24 mouse cellular contexts compared by ENCODE assay signal in genomic region chr7:27647281-27648002, GRCm38 (mm10). TPM values are rescaled to one million over a fixed set of nuclear protein-coding genes. Genes with fewer than 3 reads are reported as not detected.
A peak's percentile ranks its signal among the peaks of the same experiment; 100 is the strongest.
DNase-seq lines count a peak whose midpoint lies in the region; ATAC-seq and TF ChIP-seq lines count a peak whose summit lies in the region.
"Had no signal": no experiment of that assay in that cellular context is flagged by ENCODE, and none has a peak within 500 bp of the region (broad histone marks: within the 10 kb centered on the region; RNA-seq: fewer than 3 reads in every experiment).

No protein-coding gene starts in this region.

- TF ChIP-seq EP300 in ES-Bruce4 (IDR thresholded peaks at IDR 0.05; ENCODE audit: insufficient read depth, low read depth, low read length) = peak; percentile 81; the same call in 1 of the 2 replicates

- DNase-seq in ES-E14 (ENCODE audit: low read depth, low spot score) (no peak), ZHBTc4 (ENCODE audit: low read depth, low spot score) (peak; percentile 75)
- DNase-seq in forebrain, embryonic 10.5 days (ENCODE audit: extremely low spot score, low spot score) = no peak
- no peak for DNase-seq in forebrain, embryonic 11.5 days (ENCODE audit: low spot score)
- DNase-seq: adrenal gland, adult 2 months; adrenal gland, postnatal 10 days; adrenal gland, postnatal 25 days; cerebellum, adult 11 months; cerebellum, adult 18-20 months; cerebellum, adult 8-10 months; cerebellum, adult 9-11 months; cerebellum, postnatal 14 days; cerebellum, postnatal 36 days; embryo, embryonic 11 days; forebrain, postnatal 0 days had no signal

- in situ Hi-C loops in ES-E14 (cut with MboI; ENCODE audit: low sequenced_read_pairs in 2 of 2, unreplicated experiment in 2 of 2) = no loop called here

- no peak for ATAC-seq in neural tube, embryonic 15.5 days (ENCODE audit: low FRiP score)
- ATAC-seq in forebrain, embryonic 11.5 days (replicated peaks; ENCODE audit: low FRiP score) = no peak
- ATAC-seq: forebrain, embryonic 13.5 days; forebrain, embryonic 15.5 days; forebrain, postnatal 0 days had no signal

- no peak for TF ChIP-seq POLR2A in ES-Bruce4 (IDR thresholded peaks at IDR 0.05; ENCODE audit: insufficient read depth, low read length)

- H3K4me3 ChIP-seq in E14TG2a.4 (replicated peaks; ENCODE audit: low read length) = peak overlapping the region; percentile 32; the same call in 1 of the 2 replicates
- H3K4me3 ChIP-seq in ES-Bruce4 (ENCODE audit: low read depth, low read length) = no peak overlapping the region
- H3K4me3 ChIP-seq in ES-E14 (ENCODE audit: insufficient read depth in 1 of 2, low read depth in 1 of 2, low read length in 2 of 2, poor library complexity in 1 of 2, severe bottlenecking in 1 of 2) = 0 out of 4 replicates have a peak overlapping the region, but pooled peaks of 1 of the 2 experiments have one; percentile 22
- no peak overlapping the region for H3K4me3 ChIP-seq in neural tube, embryonic 15.5 days (replicated peaks)
- no peak overlapping the region for H3K4me3 ChIP-seq in forebrain, embryonic 10.5 days
- H3K4me3 ChIP-seq in forebrain, embryonic 11.5 days (ENCODE audit: low read depth, low read length) = no peak overlapping the region
- H3K4me3 ChIP-seq: embryonic facial prominence, embryonic 13.5 days; embryonic facial prominence, embryonic 15.5 days; erythroblast, embryonic 14.5 days; forebrain, embryonic 13.5 days; forebrain, embryonic 15.5 days had no signal

- H3K27me3 ChIP-seq in E14TG2a.4 (ENCODE audit: insufficient read depth, low read length) (0 out of 2 replicates have a peak, but pooled peaks cover under 1% of the 10 kb centered on the region), ES-Bruce4 (ENCODE audit: control insufficient read depth, insufficient read depth, low read length, poor library complexity, severe bottlenecking) (no peaks in the 10 kb centered on the region)
- H3K27me3 ChIP-seq in neural tube, embryonic 15.5 days (replicated peaks) = 0 out of 2 replicates have a peak, but pooled peaks cover 2% of the 10 kb centered on the region
- peaks cover 8% of the 10 kb centered on the region for H3K27me3 ChIP-seq in forebrain, embryonic 10.5 days (ENCODE audit: poor library complexity, severe bottlenecking)
- no peaks in the 10 kb centered on the region for H3K27me3 ChIP-seq in forebrain, embryonic 11.5 days (ENCODE audit: control insufficient read depth, insufficient read depth, low read length)
- H3K27me3 ChIP-seq: forebrain, embryonic 15.5 days had no signal

- peak overlapping the region; percentile 98 for H3K27ac ChIP-seq in ES-Bruce4 (ENCODE audit: insufficient read depth, low read length)
- H3K27ac ChIP-seq in ES-E14 (ENCODE audit: insufficient read depth, low read depth, low read length, poor library complexity, severe bottlenecking) = peak overlapping the region; percentile 87
- H3K27ac ChIP-seq in neural tube, embryonic 15.5 days (replicated peaks) = no peak overlapping the region
- no peak overlapping the region for H3K27ac ChIP-seq in forebrain, embryonic 10.5 days
- no peak overlapping the region for H3K27ac ChIP-seq in forebrain, embryonic 11.5 days (ENCODE audit: low read depth, low read length)
- H3K27ac ChIP-seq: embryonic facial prominence, embryonic 13.5 days; embryonic facial prominence, embryonic 15.5 days; forebrain, embryonic 13.5 days; forebrain, embryonic 15.5 days had no signal

- no peak overlapping the region for H3K4me2 ChIP-seq in neural tube, embryonic 15.5 days
- H3K4me2 ChIP-seq in forebrain, embryonic 11.5 days (ENCODE audit: low read depth, low read length, severe bottlenecking) = no peak overlapping the region
- H3K4me2 ChIP-seq: embryonic facial prominence, embryonic 13.5 days; embryonic facial prominence, embryonic 15.5 days; forebrain, embryonic 13.5 days; forebrain, embryonic 15.5 days had no signal

- TF ChIP-seq CTCF in E14TG2a.4 (conservative IDR thresholded peaks at IDR 0.05; ENCODE audit: low read length) = no peak
- TF ChIP-seq CTCF in ES-Bruce4 (IDR thresholded peaks at IDR 0.05; ENCODE audit: low read depth, low read length) = no peak

- H3K9ac ChIP-seq in ES-Bruce4 (ENCODE audit: low read depth, poor library complexity, severe bottlenecking) (peak overlapping the region; percentile 6; the same call in 1 of the 2 replicates), ES-E14 (ENCODE audit: insufficient read depth, low read depth, low read length, poor library complexity, severe bottlenecking) (no peak overlapping the region)
- no peak overlapping the region for H3K9ac ChIP-seq in neural tube, embryonic 15.5 days (replicated peaks)
- no peak overlapping the region for H3K9ac ChIP-seq in forebrain, embryonic 11.5 days (ENCODE audit: low read length)
- H3K9ac ChIP-seq: embryonic facial prominence, embryonic 13.5 days; embryonic facial prominence, embryonic 15.5 days; forebrain, embryonic 13.5 days; forebrain, embryonic 15.5 days; forebrain, postnatal 0 days had no signal

- WGBS in neural tube, embryonic 15.5 days = 77% methylated on average over 6 of the region's 6 CpGs
- 87% methylated on average over 6 of the region's 6 CpGs for WGBS in forebrain, embryonic 10.5 days
- WGBS in forebrain, embryonic 11.5 days = 84% methylated on average over 6 of the region's 6 CpGs

- H3K9me3 ChIP-seq in E14TG2a.4 (ENCODE audit: low read length) (no peaks in the 10 kb centered on the region), ES-Bruce4 (replicated peaks; ENCODE audit: control insufficient read depth, insufficient read depth, low read length, poor library complexity, severe bottlenecking) (no peaks in the 10 kb centered on the region), ES-E14 (ENCODE audit: control insufficient read depth, insufficient read depth, low read depth, low read length) (no peaks in the 10 kb centered on the region)
- no peaks in the 10 kb centered on the region for H3K9me3 ChIP-seq in neural tube, embryonic 15.5 days (replicated peaks)
- 0 out of 2 replicates have a peak, but pooled peaks cover 4% of the 10 kb centered on the region for H3K9me3 ChIP-seq in forebrain, embryonic 10.5 days
- H3K9me3 ChIP-seq in forebrain, embryonic 11.5 days (ENCODE audit: control insufficient read depth, low read length) = no peaks in the 10 kb centered on the region
- H3K9me3 ChIP-seq: embryonic facial prominence, embryonic 13.5 days; embryonic facial prominence, embryonic 15.5 days; forebrain, embryonic 13.5 days; forebrain, embryonic 15.5 days had no signal

- H3K4me1 ChIP-seq in E14TG2a.4 (replicated peaks; ENCODE audit: low read depth, low read length) = peaks cover 42% of the 10 kb centered on the region
- H3K4me1 ChIP-seq in ES-Bruce4 (ENCODE audit: control insufficient read depth, insufficient read depth, low read length) = no peaks in the 10 kb centered on the region
- H3K4me1 ChIP-seq in ES-E14 (ENCODE audit: control insufficient read depth in 2 of 2, insufficient read depth in 2 of 2, low read length in 2 of 2, poor library complexity in 1 of 2) = peaks cover 0 to 2% of the 10 kb centered on the region in 2 experiments; a peak in 2 of 4 replicates
- 0 out of 2 replicates have a peak, but pooled peaks cover under 1% of the 10 kb centered on the region for H3K4me1 ChIP-seq in neural tube, embryonic 15.5 days
- H3K4me1 ChIP-seq in forebrain, embryonic 10.5 days = peaks cover 6% of the 10 kb centered on the region
- H3K4me1 ChIP-seq in forebrain, embryonic 11.5 days (replicated peaks; ENCODE audit: control insufficient read depth, insufficient read depth, low read length) = no peaks in the 10 kb centered on the region
- H3K4me1 ChIP-seq: embryonic facial prominence, embryonic 13.5 days; embryonic facial prominence, embryonic 15.5 days; forebrain, embryonic 13.5 days; forebrain, embryonic 15.5 days had no signal

- H3K36me3 ChIP-seq in E14TG2a.4 (ENCODE audit: insufficient read depth, low read length) (no peaks in the 10 kb centered on the region), ES-Bruce4 (ENCODE audit: control insufficient read depth, insufficient read depth, low read length, poor library complexity, severe bottlenecking) (no peaks in the 10 kb centered on the region), ES-E14 (ENCODE audit: control insufficient read depth, insufficient read depth, low read length, poor library complexity, severe bottlenecking) (no peaks in the 10 kb centered on the region)
- H3K36me3 ChIP-seq in neural tube, embryonic 15.5 days = no peaks in the 10 kb centered on the region
- H3K36me3 ChIP-seq in forebrain, embryonic 10.5 days (replicated peaks) = no peaks in the 10 kb centered on the region; the same call in 1 of the 2 replicates
- no peaks in the 10 kb centered on the region for H3K36me3 ChIP-seq in forebrain, embryonic 11.5 days (ENCODE audit: control insufficient read depth, insufficient read depth, low read length)
- H3K36me3 ChIP-seq: embryonic facial prominence, embryonic 13.5 days; embryonic facial prominence, embryonic 15.5 days; forebrain, embryonic 15.5 days had no signal

RNA-seq across cellular contexts. Expression of gene Ttc9b, which starts 6.3 kb away (rescaled TPM):
- 0.65 TPM in 1 of 2 replicates, not detected in the other for polyA plus RNA-seq in ES-Bruce4 (2011; ENCODE audit: insufficient read depth, insufficient read length, low read depth, missing spikeins)
- total RNA-seq in ES-E14 (2012; rRNA removed) = 0.54 and 0.74 TPM in 2 replicates
- polyA plus RNA-seq in neural tube, embryonic 15.5 days (2015; fragmentation: Nextera tagmentation; extraction: Ambion mirVana) = 78.0 and 99.5 TPM in 2 replicates
- 2.8 and 3.7 TPM in 2 replicates for polyA plus RNA-seq in forebrain, embryonic 10.5 days (2016; fragmentation: Nextera tagmentation; extraction: Ambion mirVana)
- polyA plus RNA-seq in forebrain, embryonic 11.5 days (2014; fragmentation: Nextera tagmentation; extraction: Ambion mirVana) = 12.6 and 13.9 TPM in 2 replicates
- total RNA-seq: adrenal gland, adult 2 months; adrenal gland, postnatal 25 days; common myeloid progenitor, adult 5-6 weeks had no signal
- polyA plus RNA-seq: erythroblast, embryonic 14.5 days had no signal

RNA-seq across cellular contexts. Expression of gene Map3k10, which starts 27.0 kb away (rescaled TPM):
- 13.5 and 16.5 TPM in 2 replicates for polyA plus RNA-seq in ES-Bruce4 (2011; ENCODE audit: insufficient read depth, insufficient read length, low read depth, missing spikeins)
- total RNA-seq in ES-E14 (2012; rRNA removed) = 20.2 and 21.6 TPM in 2 replicates
- 15.3 and 21.0 TPM in 2 replicates for polyA plus RNA-seq in neural tube, embryonic 15.5 days (2015; fragmentation: Nextera tagmentation; extraction: Ambion mirVana)
- polyA plus RNA-seq in forebrain, embryonic 10.5 days (2016; fragmentation: Nextera tagmentation; extraction: Ambion mirVana) = 7.9 and 8.3 TPM in 2 replicates
- 10.3 and 12.5 TPM in 2 replicates for polyA plus RNA-seq in forebrain, embryonic 11.5 days (2014; fragmentation: Nextera tagmentation; extraction: Ambion mirVana)

RNA-seq across cellular contexts. Expression of gene Zfp607b, which starts 41.7 kb away (rescaled TPM):
- 1.6 and 1.8 TPM in 2 replicates for polyA plus RNA-seq in ES-Bruce4 (2011; ENCODE audit: insufficient read depth, insufficient read length, low read depth, missing spikeins)
- 5.3 and 6.6 TPM in 2 replicates for total RNA-seq in ES-E14 (2012; rRNA removed)
- polyA plus RNA-seq in neural tube, embryonic 15.5 days (2015; fragmentation: Nextera tagmentation; extraction: Ambion mirVana) = 10.1 and 10.7 TPM in 2 replicates
- polyA plus RNA-seq in forebrain, embryonic 10.5 days (2016; fragmentation: Nextera tagmentation; extraction: Ambion mirVana) = 6.7 and 7.6 TPM in 2 replicates
- polyA plus RNA-seq in forebrain, embryonic 11.5 days (2014; fragmentation: Nextera tagmentation; extraction: Ambion mirVana) = 7.8 and 10.3 TPM in 2 replicates
- polyA plus RNA-seq: erythroblast, embryonic 14.5 days had no signal

RNA-seq across cellular contexts. Expression of gene Akt2, which starts 56.1 kb away (rescaled TPM):
- polyA plus RNA-seq in ES-Bruce4 (2011; ENCODE audit: insufficient read depth, insufficient read length, low read depth, missing spikeins) = 38.7 and 39.8 TPM in 2 replicates
- total RNA-seq in ES-E14 (2012; rRNA removed) = 42.2 and 44.8 TPM in 2 replicates
- 52.0 and 59.7 TPM in 2 replicates for polyA plus RNA-seq in neural tube, embryonic 15.5 days (2015; fragmentation: Nextera tagmentation; extraction: Ambion mirVana)
- 73.3 and 78.8 TPM in 2 replicates for polyA plus RNA-seq in forebrain, embryonic 10.5 days (2016; fragmentation: Nextera tagmentation; extraction: Ambion mirVana)
- polyA plus RNA-seq in forebrain, embryonic 11.5 days (2014; fragmentation: Nextera tagmentation; extraction: Ambion mirVana) = 72.3 and 75.2 TPM in 2 replicates

Comparison
In these comparisons a context has a peak if more than half of its experiments do, and no peak if none do; other contexts are left out.
1. H3K27ac ChIP-seq: peak in ES-Bruce4 (single experiment) and ES-E14 (single experiment); none in neural tube, embryonic 15.5 days (single experiment), forebrain, embryonic 10.5 days (single experiment) and forebrain, embryonic 11.5 days (single experiment).